Mouse (Mus musculus) forebrain, embryonic 13.5 days (tissue): ENCODE data around the gene Med1. TPM values are rescaled to one million over a fixed set of nuclear protein-coding genes. Genes with fewer than 3 reads are reported as not detected.
"Not testable (repeated sequence)": the region's sequence is repeated elsewhere in the genome, so short reads cannot be mapped to it uniquely, and the experiment has no call there.

ENCODE experiments used
- ATAC-seq: fragments of 200-750 bp; cut with Nextera tagmentation; 2 replicates; pipeline ENCODE4 v1.8.0; 2017
- H3K27ac ChIP-seq: fragments of 300-500 bp; sonication (generic); 2 replicates; pipeline ENCODE4 v1.5.1; 2015; ENCODE audit warnings: inconsistent platforms, mild to moderate bottlenecking, moderate library complexity
- H3K27me3 ChIP-seq: fragments of 300-500 bp; sonication (generic); 2 replicates; pipeline ENCODE4 v1.6.1; 2015; ENCODE audit warnings: mild to moderate bottlenecking, inconsistent platforms
- H3K36me3 ChIP-seq: fragments of 300-500 bp; sonication (generic); 2 replicates; pipeline ENCODE4 v1.6.1; 2015; ENCODE audit warnings: mild to moderate bottlenecking, inconsistent platforms; ENCODE audit not compliant: poor library complexity, severe bottlenecking
- H3K4me1 ChIP-seq: fragments of 300-500 bp; sonication (generic); 2 replicates; pipeline ENCODE4 v1.6.1; 2015; ENCODE audit warnings: inconsistent platforms
- H3K4me2 ChIP-seq: fragments of 300-500 bp; sonication (generic); 2 replicates; pipeline ENCODE4 v1.6.1; 2015; ENCODE audit warnings: inconsistent platforms, mild to moderate bottlenecking, moderate library complexity
- H3K4me3 ChIP-seq: fragments of 300-500 bp; sonication (generic); 2 replicates; pipeline ENCODE4 v1.5.1; 2015; ENCODE audit warnings: mild to moderate bottlenecking, inconsistent platforms
- H3K9ac ChIP-seq: fragments of 300-500 bp; sonication (generic); 2 replicates; pipeline ENCODE4 v1.6.1; 2015; ENCODE audit warnings: mild to moderate bottlenecking, inconsistent platforms
- H3K9me3 ChIP-seq: fragments of 300-500 bp; sonication (generic); replicated peaks from 2 replicates; pipeline ENCODE4 v1.6.1; 2016; ENCODE audit warnings: inconsistent platforms
- WGBS: fragments of 180-500 bp; shearing (Covaris S2); methylation state at CpG from one replicate; pipeline ENCODE4 v1.1.7; 2015; 5-methylcytosine and 5-hydroxymethylcytosine counted together
- polyA plus RNA-seq: library from polyadenylated mRNA; unstranded; fragments of >200 nt; fragmentation: Nextera tagmentation; extraction: Ambion mirVana; gene quantifications from 2 replicates; pipeline ENCODE4 v1.2.1, GENCODE M21; 2015

Gene Med1
- 77.5 and 78.3 TPM in 2 replicates for polyA plus RNA-seq

DNA sequence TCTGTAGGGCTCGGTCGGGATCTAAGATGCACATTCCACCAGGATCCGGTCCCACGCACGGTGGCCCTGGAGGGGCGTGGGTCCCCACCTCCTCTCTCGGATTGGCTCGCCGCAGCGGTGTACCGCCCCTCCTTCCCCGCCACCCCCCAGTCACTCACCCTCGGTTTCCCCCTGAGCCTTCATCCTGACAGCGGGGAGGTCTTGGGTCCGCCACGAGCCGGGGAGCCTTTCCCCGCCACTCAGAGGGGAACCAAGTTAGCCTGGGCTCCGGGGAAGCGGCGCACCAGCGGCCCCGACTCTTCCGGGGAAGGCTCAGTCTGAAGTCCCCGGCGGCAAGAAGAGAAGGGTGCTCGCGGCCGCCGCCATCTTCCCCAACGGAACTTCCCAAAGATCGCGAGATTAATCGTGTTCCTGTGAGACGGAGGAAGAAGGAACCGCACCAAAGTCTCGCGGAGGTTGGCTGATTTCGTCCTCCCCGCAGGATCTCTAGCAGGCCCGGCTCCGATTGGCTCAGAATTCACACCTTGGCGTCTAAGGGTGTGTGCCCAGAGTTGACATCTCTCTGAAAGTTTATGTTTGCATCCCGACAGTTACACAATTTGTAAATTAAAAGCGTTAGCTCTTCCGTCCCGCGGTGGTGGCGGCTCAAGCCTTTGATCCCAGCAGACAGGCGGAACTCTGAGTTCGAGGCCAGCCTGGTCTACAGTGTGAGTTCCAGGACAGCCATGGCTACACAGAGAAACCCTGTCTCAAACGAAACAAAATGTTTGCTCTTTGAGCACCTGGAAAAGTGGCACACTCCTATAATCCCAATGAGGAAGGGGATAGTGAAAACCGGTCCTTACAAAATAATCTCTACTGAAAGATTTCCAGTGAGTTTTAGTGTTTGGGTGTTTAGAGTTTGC is at the start of gene Med1:
Gene Med1, minus strand, starts transcription at position 393 of the 905 bp plus-strand sequence.
- H3K9me3 ChIP-seq, result no peaks in the 10 kb centered on the region
- 0 out of 2 replicates have a peak, but pooled peaks cover 4% of the 10 kb centered on the region for H3K27me3 ChIP-seq
- peak within 1 kb of the TSS; percentile 93 for H3K27ac ChIP-seq
- ATAC-seq, result peak; percentile 97
- peaks cover 21% of the 10 kb centered on the region for H3K36me3 ChIP-seq
- H3K4me3 ChIP-seq, result peak within 1 kb of the TSS; percentile 87
- peak within 1 kb of the TSS; percentile 90 for H3K4me2 ChIP-seq
- H3K4me1 ChIP-seq, result peaks cover 17% of the 10 kb centered on the region
- WGBS, result under 1% methylated on average over 50 of the region's 53 CpGs
- peak within 1 kb of the TSS; percentile 90 for H3K9ac ChIP-seq

DNA sequence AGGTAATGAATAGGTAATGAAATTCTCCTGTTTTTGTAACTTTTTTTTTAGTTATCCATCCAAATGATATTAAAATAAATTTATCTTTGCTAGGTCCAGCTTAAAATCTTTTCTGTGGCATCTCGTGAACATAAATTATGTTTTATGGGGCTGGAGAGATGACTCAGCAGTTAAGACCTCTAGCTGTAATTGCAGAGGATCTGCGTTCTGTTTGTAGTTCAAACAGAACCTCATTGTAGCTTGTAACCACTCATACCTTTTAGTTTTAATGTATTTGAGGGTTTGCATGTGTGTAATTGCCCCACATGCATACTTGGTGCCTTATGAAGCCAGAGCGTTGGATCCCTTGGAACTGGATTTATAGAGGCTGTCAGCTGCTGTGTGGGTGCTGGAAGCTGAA is 45.9 kb upstream of the Med1 start:
- H3K27me3 ChIP-seq, result no peaks in the 10 kb centered on the region
- 92% methylated on average over 3 of the region's 3 CpGs for WGBS
- H3K9ac ChIP-seq, result no peak overlapping the region
- peaks cover 84% of the 10 kb centered on the region for H3K36me3 ChIP-seq
- ATAC-seq, result no peak
- H3K4me3 ChIP-seq, result no peak overlapping the region
- no peaks in the 10 kb centered on the region for H3K4me1 ChIP-seq
- no peaks in the 10 kb centered on the region for H3K9me3 ChIP-seq
- no peak overlapping the region for H3K27ac ChIP-seq
- H3K4me2 ChIP-seq, result no peak overlapping the region

DNA sequence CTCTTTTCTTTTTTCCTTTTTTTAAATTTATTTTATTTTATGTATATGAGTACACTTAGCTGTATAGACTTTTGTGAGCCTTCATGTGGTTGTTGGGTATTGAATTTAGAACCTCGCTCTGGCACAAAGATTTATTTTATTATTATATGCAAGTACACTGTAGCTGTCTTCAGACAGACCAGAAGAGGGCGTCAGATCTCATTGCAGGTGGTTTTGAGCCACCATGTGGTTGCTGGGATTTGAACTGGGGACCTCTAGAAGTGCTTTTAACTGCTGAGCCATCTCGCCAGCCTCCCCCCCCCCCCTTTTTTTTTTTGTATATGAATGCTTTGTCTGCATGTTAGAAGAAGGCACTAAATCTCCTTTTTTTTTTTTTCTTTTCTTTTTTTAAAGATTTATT is 45.3 kb upstream of the Med1 start:
- no peaks in the 10 kb centered on the region for H3K27me3 ChIP-seq
- H3K9ac ChIP-seq, result no peak overlapping the region
- no peaks in the 10 kb centered on the region for H3K9me3 ChIP-seq
- no peak overlapping the region for H3K4me3 ChIP-seq
- no peak overlapping the region for H3K27ac ChIP-seq
- peaks cover 82% of the 10 kb centered on the region for H3K36me3 ChIP-seq
- no peak overlapping the region for H3K4me2 ChIP-seq
- no peaks in the 10 kb centered on the region for H3K4me1 ChIP-seq
- WGBS, result 88% methylated on average over 3 of the region's 3 CpGs
- no peak for ATAC-seq

DNA sequence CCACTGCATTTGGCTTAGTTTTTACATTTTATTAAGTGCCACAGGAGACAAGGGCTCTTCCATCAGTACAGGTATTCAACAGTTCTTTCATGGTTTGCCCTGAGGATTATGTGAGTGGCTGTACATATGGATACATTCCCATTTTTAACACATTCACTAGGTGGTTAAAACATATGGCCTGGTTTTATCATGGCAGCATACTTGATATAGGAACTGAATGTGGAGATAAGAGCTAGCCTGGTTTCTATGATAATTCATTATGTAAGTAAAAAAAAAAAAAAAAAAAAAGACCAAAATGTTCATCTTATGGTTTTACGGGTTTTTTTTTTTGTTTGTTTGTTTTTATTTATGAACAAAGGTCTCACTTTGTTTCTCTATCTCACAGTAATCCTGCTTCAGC is 33.3 kb upstream of the Med1 start:
- H3K4me3 ChIP-seq, result no peak overlapping the region
- no peaks in the 10 kb centered on the region for H3K27me3 ChIP-seq
- no peak overlapping the region for H3K9ac ChIP-seq
- H3K4me1 ChIP-seq, result no peaks in the 10 kb centered on the region
- no peak overlapping the region for H3K27ac ChIP-seq
- 93% methylated on average over 1 of the region's 1 CpGs for whole genome bisulfite sequencing
- peaks cover 75% of the 10 kb centered on the region for H3K36me3 ChIP-seq
- H3K9me3 ChIP-seq, result no peaks in the 10 kb centered on the region
- ATAC-seq, result no peak
- H3K4me2 ChIP-seq, result no peak overlapping the region

DNA sequence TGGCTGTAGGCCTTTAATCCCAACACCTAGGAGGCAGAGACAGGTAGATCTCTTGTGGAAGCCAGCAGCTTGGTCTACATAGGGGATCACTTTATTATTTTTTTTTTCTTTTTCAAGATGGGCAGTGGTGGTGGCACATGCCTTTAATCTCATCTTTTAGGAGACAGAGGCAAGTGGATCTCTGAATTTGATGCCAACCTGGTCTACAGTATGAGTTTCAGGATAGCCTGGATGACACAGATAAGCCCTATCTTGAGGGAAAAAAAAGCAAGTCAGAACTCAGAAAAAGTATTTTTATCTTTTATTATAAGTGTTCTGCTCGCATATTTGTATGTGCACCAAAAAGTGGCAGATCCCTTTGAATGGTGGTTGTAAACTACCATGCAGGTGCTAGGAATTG is 20.2 kb upstream of the Med1 start:
- no peaks in the 10 kb centered on the region for H3K27me3 ChIP-seq
- no peaks in the 10 kb centered on the region for H3K9me3 ChIP-seq
- peaks cover 77% of the 10 kb centered on the region for H3K36me3 ChIP-seq
- H3K4me1 ChIP-seq, result no peaks in the 10 kb centered on the region
- H3K27ac ChIP-seq, result no peak overlapping the region
- H3K9ac ChIP-seq, result no peak overlapping the region
- H3K4me2 ChIP-seq, result no peak overlapping the region
- 98% methylated on average over 1 of the region's 1 CpGs for WGBS
- no peak for ATAC-seq
- no peak overlapping the region for H3K4me3 ChIP-seq

DNA sequence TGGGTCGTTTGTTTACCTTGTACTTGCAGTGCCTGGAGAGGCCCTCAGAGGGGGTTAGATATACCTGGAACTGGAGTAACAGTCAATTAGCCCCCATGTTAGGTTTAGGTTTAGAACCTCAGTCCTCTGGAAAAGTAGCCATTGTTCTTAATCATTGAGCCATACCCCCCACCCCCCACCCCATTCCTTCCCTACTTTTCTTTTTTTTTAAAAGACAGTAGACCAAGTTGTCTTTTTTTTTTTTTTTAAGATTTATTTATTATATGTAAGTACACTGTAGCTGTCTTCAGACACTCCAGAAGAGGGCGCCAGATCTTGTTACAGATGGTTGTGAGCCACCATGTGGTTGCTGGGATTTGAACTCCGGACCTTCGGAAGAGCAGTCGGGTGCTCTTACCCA is 16.6 kb upstream of the Med1 start:
- not testable (repeated sequence) for ATAC-seq, H3K9ac ChIP-seq, H3K27ac ChIP-seq, H3K9me3 ChIP-seq, H3K27me3 ChIP-seq, H3K4me3 ChIP-seq, H3K4me2 ChIP-seq
- Histone ChIP-seq H3K4me1 (peaks cover 26% of the 10 kb centered on the region), H3K36me3 (peaks cover 64% of the 10 kb centered on the region)
- WGBS, result 89% methylated on average over 5 of the region's 5 CpGs

DNA sequence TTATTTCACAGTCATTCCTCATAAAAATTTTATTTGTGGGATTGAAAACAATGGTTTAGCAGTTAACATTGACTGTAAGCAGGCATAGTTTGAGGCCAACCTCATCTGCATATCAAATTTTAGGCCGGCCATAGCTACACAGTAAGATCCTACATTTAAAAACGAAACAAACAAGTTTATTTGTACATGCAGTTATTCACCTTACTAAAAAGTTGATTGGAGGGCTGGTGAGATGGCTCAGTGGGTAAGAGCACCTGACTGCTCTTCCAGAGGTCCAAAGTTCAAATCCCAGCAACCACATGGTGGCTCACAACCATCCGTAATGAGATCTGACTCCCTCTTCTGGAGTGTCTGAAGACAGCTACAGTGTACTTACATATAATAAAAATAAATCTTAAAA is 13.2 kb upstream of the Med1 start:
- not testable (repeated sequence) for H3K9ac ChIP-seq, H3K9me3 ChIP-seq, H3K27me3 ChIP-seq, H3K27ac ChIP-seq, ATAC-seq
- 81% methylated on average over 3 of the region's 3 CpGs for WGBS
- peak overlapping the region; percentile 52 for H3K4me2 ChIP-seq
- H3K36me3 ChIP-seq, result peaks cover 38% of the 10 kb centered on the region
- H3K4me1 ChIP-seq, result peaks cover 40% of the 10 kb centered on the region
- peak overlapping the region; percentile 25 for H3K4me3 ChIP-seq

DNA sequence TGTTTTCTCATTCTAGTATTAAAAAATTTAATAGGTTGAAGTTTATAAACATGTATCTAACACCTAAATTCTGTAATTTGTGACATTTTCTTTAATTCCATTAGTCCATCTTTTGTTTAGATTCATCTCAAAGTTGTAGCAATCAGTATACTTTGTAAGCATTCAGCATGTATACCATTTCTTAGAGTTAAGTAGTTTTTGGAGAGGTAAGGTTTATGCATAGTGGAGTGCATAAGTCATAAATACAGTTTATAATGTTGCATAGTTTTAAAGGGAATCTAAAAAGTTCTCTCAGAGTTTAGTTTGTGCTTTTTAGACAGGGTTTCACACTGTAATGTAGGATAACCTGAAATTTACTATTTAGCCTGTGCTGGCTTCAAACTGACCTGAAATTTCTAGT is 12.4 kb upstream of the Med1 start:
- no peak overlapping the region for H3K27ac ChIP-seq
- H3K27me3 ChIP-seq, result no peaks in the 10 kb centered on the region
- no peak for ATAC-seq
- H3K4me3 ChIP-seq, result peak overlapping the region; percentile 25
- H3K4me1 ChIP-seq, result peaks cover 40% of the 10 kb centered on the region
- no peaks in the 10 kb centered on the region for H3K9me3 ChIP-seq
- peaks cover 31% of the 10 kb centered on the region for H3K36me3 ChIP-seq
- no peak overlapping the region for H3K9ac ChIP-seq
- H3K4me2 ChIP-seq, result peak overlapping the region; percentile 52

DNA sequence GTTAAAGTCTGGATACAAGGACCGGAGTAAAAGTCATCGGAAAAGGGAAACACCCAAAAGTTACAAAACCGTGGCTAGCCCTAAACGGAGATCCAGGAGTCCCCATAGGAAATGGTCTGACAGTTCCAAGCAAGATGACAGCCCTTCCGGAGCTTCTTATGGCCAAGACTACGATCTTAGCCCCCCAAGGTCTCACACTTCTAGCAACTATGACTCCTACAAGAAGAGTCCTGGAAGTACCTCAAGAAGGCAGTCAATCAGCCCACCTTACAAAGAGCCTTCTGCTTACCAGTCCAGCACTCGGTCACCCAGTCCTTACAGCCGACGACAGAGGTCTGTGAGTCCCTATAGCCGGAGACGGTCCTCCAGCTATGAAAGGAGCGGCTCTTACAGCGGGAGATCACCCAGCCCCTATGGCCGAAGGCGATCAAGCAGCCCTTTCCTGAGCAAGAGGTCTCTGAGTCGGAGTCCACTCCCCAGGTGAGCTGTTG is 10.9 kb upstream of the Med1 start:
- no peaks in the 10 kb centered on the region for H3K9me3 ChIP-seq
- no peak for ATAC-seq
- peaks cover 5% of the 10 kb centered on the region; the same call in 1 of the 2 replicates for H3K27me3 ChIP-seq
- H3K27ac ChIP-seq, result no peak overlapping the region
- peaks cover 40% of the 10 kb centered on the region for H3K4me1 ChIP-seq
- peaks cover 17% of the 10 kb centered on the region for H3K36me3 ChIP-seq
- WGBS, result under 1% methylated on average over 16 of the region's 16 CpGs
- H3K4me2 ChIP-seq, result peak overlapping the region; percentile 98
- H3K9ac ChIP-seq, result peak overlapping the region; percentile 98
- peak overlapping the region; percentile 95 for H3K4me3 ChIP-seq

DNA sequence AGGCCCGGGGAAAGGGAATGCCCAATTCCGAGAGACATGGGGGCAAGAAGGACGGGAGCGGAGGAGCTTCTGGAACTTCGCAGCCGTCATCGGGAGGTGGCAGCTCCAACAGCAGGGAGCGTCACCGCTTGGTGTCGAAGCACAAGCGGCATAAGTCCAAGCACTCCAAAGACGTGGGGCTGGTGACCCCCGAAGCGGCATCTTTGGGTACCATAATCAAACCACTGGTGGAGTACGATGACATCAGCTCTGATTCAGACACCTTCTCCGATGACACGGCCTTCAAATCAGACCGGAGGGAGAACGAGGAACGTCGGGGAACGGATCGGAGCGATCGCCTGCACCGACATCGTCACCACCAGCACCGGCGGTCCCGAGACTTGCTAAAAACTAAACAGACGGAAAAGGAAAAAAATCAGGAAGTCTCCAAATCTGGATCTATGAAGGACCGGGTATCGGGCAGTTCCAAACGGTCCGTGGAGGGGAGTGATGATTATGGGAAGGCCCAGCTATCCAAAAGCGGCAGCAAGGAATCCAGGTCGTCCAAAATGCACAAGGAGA is 10.3 kb upstream of the Med1 start:
- peak overlapping the region; percentile 100 for H3K27ac ChIP-seq
- peaks cover 40% of the 10 kb centered on the region for H3K4me1 ChIP-seq
- peak; percentile 50 for ATAC-seq
- peaks cover 5% of the 10 kb centered on the region; the same call in 1 of the 2 replicates for H3K27me3 ChIP-seq
- no peaks in the 10 kb centered on the region for H3K9me3 ChIP-seq
- WGBS, result under 1% methylated on average over 37 of the region's 37 CpGs
- H3K4me2 ChIP-seq, result peak overlapping the region; percentile 98
- H3K36me3 ChIP-seq, result peaks cover 11% of the 10 kb centered on the region
- peak overlapping the region; percentile 98 for H3K9ac ChIP-seq
- peak overlapping the region; percentile 95 for H3K4me3 ChIP-seq

DNA sequence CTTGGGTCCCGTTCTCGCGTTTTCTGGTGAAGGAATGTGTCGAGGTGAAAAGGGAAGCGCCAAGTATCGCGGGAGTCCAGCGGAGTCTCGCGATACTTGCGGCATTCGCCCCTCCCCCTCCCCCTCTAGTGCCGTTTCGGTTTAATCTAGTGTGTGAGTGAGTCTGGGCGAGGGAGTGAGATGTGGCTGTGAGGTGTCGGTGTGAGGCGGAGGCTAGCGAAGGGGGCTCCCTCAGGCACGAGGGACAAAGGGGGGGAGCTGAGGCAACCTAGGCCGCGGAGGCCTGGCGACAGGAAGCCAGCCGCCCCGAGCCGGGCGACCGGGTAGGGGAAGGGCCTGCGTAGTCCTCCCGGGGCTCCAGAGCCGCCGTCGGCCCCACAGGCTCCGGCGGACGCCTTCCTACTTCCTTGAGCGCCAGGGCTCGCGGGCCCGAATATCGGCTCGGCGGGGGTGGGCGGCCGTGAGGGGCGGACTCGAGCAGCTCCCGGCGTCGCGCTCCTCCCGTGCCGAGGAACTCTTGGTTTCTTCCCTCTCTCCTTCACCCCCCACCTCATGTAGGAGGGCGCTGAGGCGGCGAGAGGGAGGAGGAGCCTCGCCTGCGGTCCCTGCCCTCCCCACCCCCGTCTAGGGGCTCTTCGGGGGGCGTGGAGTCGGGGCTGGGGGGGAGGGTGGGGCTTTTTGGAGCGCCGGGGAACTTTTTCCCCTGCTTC is 9.7 kb upstream of the Med1 start, which contains the start of gene Cdk12:
Gene Cdk12, plus strand, starts transcription at position 419 of the 710 bp plus-strand sequence.
- H3K27ac ChIP-seq, result peak within 1 kb of the TSS; percentile 100
- 1% methylated on average over 62 of the region's 63 CpGs for WGBS
- peak within 1 kb of the TSS; percentile 95 for H3K4me3 ChIP-seq
- H3K4me1 ChIP-seq, result peaks cover 36% of the 10 kb centered on the region
- H3K36me3 ChIP-seq, result peaks cover 5% of the 10 kb centered on the region
- H3K9me3 ChIP-seq, result no peaks in the 10 kb centered on the region
- H3K9ac ChIP-seq, result peak within 1 kb of the TSS; percentile 98
- H3K4me2 ChIP-seq, result peak within 1 kb of the TSS; percentile 98
- peaks cover 5% of the 10 kb centered on the region; the same call in 1 of the 2 replicates for H3K27me3 ChIP-seq
- ATAC-seq, result peak; percentile 93
